Comparison of ENCODE assay signal across 8 mouse cellular contexts in the genomic region with DNA sequence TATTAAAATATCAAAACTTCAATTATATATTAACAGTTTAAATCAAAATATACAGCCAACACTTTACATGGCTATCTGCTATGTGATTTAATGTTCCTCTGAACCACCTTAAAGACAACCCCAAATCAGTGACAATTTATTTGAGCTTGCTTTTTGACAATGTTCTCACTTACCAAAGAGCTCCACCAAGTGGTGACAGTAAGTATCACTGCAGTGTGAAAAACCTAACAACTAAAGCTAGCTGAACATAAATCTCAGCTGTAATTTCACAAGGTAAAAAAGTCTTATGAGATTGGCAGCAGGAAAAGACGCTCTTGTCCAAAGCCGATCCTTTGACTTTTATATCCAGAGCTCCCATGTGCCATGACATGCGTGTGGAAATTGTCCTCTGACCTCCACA. TPM values are rescaled to one million over a fixed set of nuclear protein-coding genes. Genes with fewer than 3 reads are reported as not detected.
DNase-seq lines count a peak whose midpoint lies in the region; ATAC-seq and TF ChIP-seq lines count a peak whose summit lies in the region.
"Had no signal": no experiment of that assay in that cellular context is flagged by ENCODE, and none has a peak within 500 bp of the region (broad histone marks: within the 10 kb centered on the region; RNA-seq: fewer than 3 reads in every experiment).

No protein-coding gene starts in this region.

- WGBS in kidney, embryonic 15.5 days: 23% methylated on average over 3 of the region's 3 CpGs

- no peak overlapping the region for H3K4me3 ChIP-seq in kidney, embryonic 15.5 days (replicated peaks)
- H3K4me3 ChIP-seq in ES-E14 (ENCODE audit: insufficient read depth in 1 of 2, low read depth in 1 of 2, low read length in 2 of 2, poor library complexity in 1 of 2, severe bottlenecking in 1 of 2): no peak overlapping the region
- H3K4me3 ChIP-seq: erythroblast, embryonic 14.5 days had no signal

- 0 out of 2 replicates have a peak, but pooled peaks cover 4% of the 10 kb centered on the region for H3K4me1 ChIP-seq in kidney, embryonic 15.5 days
- no peaks in the 10 kb centered on the region for H3K4me1 ChIP-seq in ES-E14 (ENCODE audit: control insufficient read depth in 2 of 2, insufficient read depth in 2 of 2, low read length in 2 of 2, poor library complexity in 1 of 2)

- no peaks in the 10 kb centered on the region for H3K9me3 ChIP-seq in kidney, embryonic 15.5 days (replicated peaks)
- no peaks in the 10 kb centered on the region for H3K9me3 ChIP-seq in ES-E14 (ENCODE audit: control insufficient read depth, insufficient read depth, low read depth, low read length)

- no peaks in the 10 kb centered on the region for H3K36me3 ChIP-seq in kidney, embryonic 15.5 days
- H3K36me3 ChIP-seq in ES-E14 (ENCODE audit: control insufficient read depth, insufficient read depth, low read length, poor library complexity, severe bottlenecking): no peaks in the 10 kb centered on the region

- H3K27me3 ChIP-seq in kidney, embryonic 15.5 days: no peaks in the 10 kb centered on the region

- ATAC-seq in kidney, embryonic 15.5 days (replicated peaks; ENCODE audit: low FRiP score): no peak

- H3K9ac ChIP-seq in kidney, embryonic 15.5 days: no peak overlapping the region
- no peak overlapping the region for H3K9ac ChIP-seq in ES-E14 (ENCODE audit: insufficient read depth, low read depth, low read length, poor library complexity, severe bottlenecking)

- peak; percentile 33 for DNase-seq in kidney, adult 18-20 months
- peak; percentile 55 to 63 for DNase-seq in B cell, adult 2 months
- no peak for DNase-seq in ES-E14 (ENCODE audit: low read depth, low spot score)
- DNase-seq in embryo, embryonic 10 days (ENCODE audit: low spot score): peak; percentile 71
- DNase-seq in layer of hippocampus, postnatal 14 days (ENCODE audit: low spot score in 2 of 2): peak; percentile 35 to 80
- peak; percentile 65 to 72 for DNase-seq in right cerebral cortex, postnatal 10 days (ENCODE audit: low spot score in 2 of 2)

- H3K4me2 ChIP-seq in kidney, embryonic 15.5 days: no peak overlapping the region

- H3K27ac ChIP-seq in kidney, embryonic 15.5 days: no peak overlapping the region
- no peak overlapping the region for H3K27ac ChIP-seq in ES-E14 (ENCODE audit: insufficient read depth, low read depth, low read length, poor library complexity, severe bottlenecking)

- in situ Hi-C loops in ES-E14 (cut with MboI; ENCODE audit: low sequenced_read_pairs in 2 of 2, unreplicated experiment in 2 of 2): no loop called here

TF ChIP-seq in ES-E14, 5 proteins besides CTCF, POLR2A, EP300 and RAD21:
- TF ChIP-seq MAFK (IDR thresholded peaks at IDR 0.05; ENCODE audit: insufficient read depth, low read depth, low read length) (no peak), CHD2 (IDR thresholded peaks at IDR 0.05; ENCODE audit: low read depth, low read length) (no peak), ZNF384 (IDR thresholded peaks at IDR 0.05; ENCODE audit: low read depth, low read length) (0 out of 2 replicates have a peak, but pooled peaks have one; percentile 15), HCFC1 (IDR thresholded peaks at IDR 0.05; ENCODE audit: borderline replicate concordance, insufficient read depth, low read length) (no peak), ZC3H11A (IDR thresholded peaks at IDR 0.05; ENCODE audit: borderline replicate concordance, low read depth, low read length) (peak; percentile 70)

RNA-seq across cellular contexts. Expression of a gene that starts 22.4 kb away (rescaled TPM):
- 16.2 and 19.5 TPM in 2 replicates for polyA plus RNA-seq in kidney, embryonic 15.5 days (2015; fragmentation: Nextera tagmentation; extraction: Ambion mirVana)
- total RNA-seq in ES-E14 (2012; rRNA removed): 4.7 and 8.1 TPM in 2 replicates
- total RNA-seq in layer of hippocampus, postnatal 14 days (2021): 10 to 100 TPM; 42.5 to 44.9 TPM
